Comparison of ENCODE assay signal across 10 mouse cellular contexts in the genomic region with DNA sequence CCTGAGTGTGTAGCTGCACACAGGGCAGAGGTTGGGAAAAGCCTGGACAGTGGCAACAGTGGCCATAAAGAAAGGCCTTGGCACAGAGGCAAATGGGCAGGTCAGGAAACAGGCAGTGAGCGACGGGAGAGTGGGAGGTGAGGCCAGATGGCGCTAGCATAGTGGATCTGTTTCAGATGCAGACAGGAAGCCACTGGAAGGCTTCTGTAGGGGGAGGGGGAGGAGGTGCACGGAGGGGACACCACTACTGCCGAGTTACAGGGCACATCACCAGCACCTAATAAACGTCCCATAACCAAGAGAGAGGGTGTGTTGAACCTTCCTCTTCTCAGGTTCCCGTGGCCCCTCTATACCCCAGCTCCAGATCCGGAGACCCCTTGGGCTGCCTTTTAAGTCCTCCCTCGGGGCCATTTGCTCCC. TPM values are rescaled to one million over a fixed set of nuclear protein-coding genes. Genes with fewer than 3 reads are reported as not detected.
DNase-seq lines count a peak whose midpoint lies in the region; ATAC-seq lines count a peak whose summit lies in the region.
"Had no signal": no experiment of that assay in that cellular context is flagged by ENCODE, and none has a peak within 500 bp of the region (broad histone marks: within the 10 kb centered on the region; RNA-seq: fewer than 3 reads in every experiment).

No protein-coding gene starts in this region.

- 3% methylated on average over 9 of the region's 9 CpGs for whole genome bisulfite sequencing in kidney, embryonic 16.5 days
- WGBS in hindbrain, embryonic 15.5 days, result 14% methylated on average over 9 of the region's 9 CpGs
- WGBS in neural tube, embryonic 11.5 days, result 8% methylated on average over 9 of the region's 9 CpGs

- no peak overlapping the region for H3K27ac ChIP-seq in kidney, embryonic 16.5 days (ENCODE audit: low read length)
- H3K27ac ChIP-seq in hindbrain, embryonic 15.5 days (replicated peaks), result 0 out of 2 replicates have a peak overlapping the region, but pooled peaks have one; percentile 14
- H3K27ac ChIP-seq in neural tube, embryonic 11.5 days (ENCODE audit: low read depth, low read length), result no peak overlapping the region
- H3K27ac ChIP-seq: embryonic facial prominence, embryonic 15.5 days; liver, embryonic 14.5 days had no signal

- DNase-seq in kidney, adult 18-20 months, result no peak
- peak; percentile 72 for DNase-seq in cerebellum, adult 9-11 months
- DNase-seq in neural tube, embryonic 11.5 days (ENCODE audit: low spot score), result no peak
- DNase-seq in adipocyte (ENCODE audit: low spot score), result no peak
- DNase-seq in lung, postnatal 36 days, result no peak
- no peak for DNase-seq in heart, postnatal 14 days

- peaks cover 5% of the 10 kb centered on the region; the same call in 1 of the 2 replicates for H3K9me3 ChIP-seq in kidney, embryonic 16.5 days (ENCODE audit: low read length)
- no peaks in the 10 kb centered on the region for H3K9me3 ChIP-seq in hindbrain, embryonic 15.5 days
- H3K9me3 ChIP-seq in neural tube, embryonic 11.5 days (ENCODE audit: control insufficient read depth, low read length), result no peaks in the 10 kb centered on the region
- H3K9me3 ChIP-seq: embryonic facial prominence, embryonic 15.5 days had no signal

- H3K36me3 ChIP-seq in kidney, embryonic 16.5 days (ENCODE audit: insufficient read depth, low read length), result no peaks in the 10 kb centered on the region
- H3K36me3 ChIP-seq in hindbrain, embryonic 15.5 days, result no peaks in the 10 kb centered on the region
- no peaks in the 10 kb centered on the region for H3K36me3 ChIP-seq in neural tube, embryonic 11.5 days (ENCODE audit: control insufficient read depth, insufficient read depth, low read length)
- H3K36me3 ChIP-seq: embryonic facial prominence, embryonic 15.5 days had no signal

- H3K4me2 ChIP-seq in kidney, embryonic 16.5 days (replicated peaks; ENCODE audit: low read depth, low read length), result peak overlapping the region; percentile 19
- H3K4me2 ChIP-seq in hindbrain, embryonic 15.5 days, result no peak overlapping the region; the same call in 1 of the 2 replicates
- H3K4me2 ChIP-seq in neural tube, embryonic 11.5 days (ENCODE audit: low read depth), result peak overlapping the region; percentile 10; the same call in 1 of the 2 replicates
- H3K4me2 ChIP-seq: embryonic facial prominence, embryonic 15.5 days had no signal

- no peaks in the 10 kb centered on the region for H3K27me3 ChIP-seq in kidney, embryonic 16.5 days (ENCODE audit: insufficient read depth, low read length)
- no peaks in the 10 kb centered on the region for H3K27me3 ChIP-seq in hindbrain, embryonic 15.5 days
- no peaks in the 10 kb centered on the region for H3K27me3 ChIP-seq in neural tube, embryonic 11.5 days (ENCODE audit: control insufficient read depth, insufficient read depth, low read length)
- H3K27me3 ChIP-seq: embryonic facial prominence, embryonic 15.5 days had no signal

- 0 out of 2 replicates have a peak, but pooled peaks have one; percentile 27 for ATAC-seq in kidney, embryonic 16.5 days (ENCODE audit: low FRiP score, low TSS enrichment)
- ATAC-seq in hindbrain, embryonic 15.5 days (ENCODE audit: low FRiP score, low read depth), result no peak; the same call in 1 of the 2 replicates
- no peak for ATAC-seq in neural tube, embryonic 11.5 days (ENCODE audit: insufficient read depth, low FRiP score, low TSS enrichment)

- intact Hi-C loops in heart, postnatal 14 days (cut with DNase I), result no loop called here

- H3K4me3 ChIP-seq in kidney, embryonic 16.5 days (ENCODE audit: low read length), result no peak overlapping the region
- no peak overlapping the region for H3K4me3 ChIP-seq in hindbrain, embryonic 15.5 days
- no peak overlapping the region for H3K4me3 ChIP-seq in neural tube, embryonic 11.5 days (ENCODE audit: low read depth, low read length)
- H3K4me3 ChIP-seq: embryonic facial prominence, embryonic 15.5 days had no signal

- H3K9ac ChIP-seq in kidney, embryonic 16.5 days (replicated peaks; ENCODE audit: low read length), result no peak overlapping the region
- no peak overlapping the region for H3K9ac ChIP-seq in hindbrain, embryonic 15.5 days
- no peak overlapping the region for H3K9ac ChIP-seq in neural tube, embryonic 11.5 days (ENCODE audit: low read length)
- H3K9ac ChIP-seq: embryonic facial prominence, embryonic 15.5 days; liver, embryonic 14.5 days had no signal

- H3K4me1 ChIP-seq in kidney, embryonic 16.5 days (ENCODE audit: insufficient read depth, low read length), result peaks cover 7% of the 10 kb centered on the region; the same call in 1 of the 2 replicates
- peaks cover 27% of the 10 kb centered on the region for H3K4me1 ChIP-seq in hindbrain, embryonic 15.5 days (replicated peaks)
- H3K4me1 ChIP-seq in neural tube, embryonic 11.5 days (ENCODE audit: control insufficient read depth, insufficient read depth, low read length), result peaks cover 8% of the 10 kb centered on the region; the same call in 1 of the 2 replicates

RNA-seq across cellular contexts. Expression of gene Tspan17, which starts 48.3 kb away (rescaled TPM):
- 12.6 and 14.3 TPM in 2 replicates for polyA plus RNA-seq in kidney, embryonic 16.5 days (2015; fragmentation: Nextera tagmentation; extraction: Ambion mirVana)
- 95.7 and 98.3 TPM in 2 replicates for polyA plus RNA-seq in hindbrain, embryonic 15.5 days (2015; fragmentation: Nextera tagmentation; extraction: Ambion mirVana)
- 17.6 and 21.3 TPM in 2 replicates for polyA plus RNA-seq in neural tube, embryonic 11.5 days (2014; fragmentation: Nextera tagmentation; extraction: Ambion mirVana)
- total RNA-seq in heart, postnatal 14 days (2021), result 10 to 100 TPM in 1 of 2 experiments, 1 to 10 TPM in 1; 9.0 to 12.1 TPM

RNA-seq across cellular contexts. Expression of gene Eif4e1b, which starts 53.7 kb away (rescaled TPM):
- not detected in 2 replicates for polyA plus RNA-seq in kidney, embryonic 16.5 days (2015; fragmentation: Nextera tagmentation; extraction: Ambion mirVana)
- polyA plus RNA-seq in hindbrain, embryonic 15.5 days (2015; fragmentation: Nextera tagmentation; extraction: Ambion mirVana), result not detected in 2 replicates
- polyA plus RNA-seq in neural tube, embryonic 11.5 days (2014; fragmentation: Nextera tagmentation; extraction: Ambion mirVana), result not detected in 2 replicates
- not detected for total RNA-seq in heart, postnatal 14 days (2021)
- polyA plus RNA-seq: embryonic facial prominence, embryonic 15.5 days; liver, embryonic 14.5 days had no signal
